Mouse (Mus musculus) neural tube, embryonic 10.5 days (tissue): ENCODE results near the gene Ankrd13c.

Experiments
- DNase-seq: peaks from one replicate; pipeline ENCODE4 v3.0.0-alpha.2; 2017; ENCODE audit warnings: low spot score; ENCODE audit errors: extremely low spot score

Ankrd13c gene

GRCm38 (mm10) chr3:157952716-157953115 is 5.7 kb downstream of the Ankrd13c start:
- DNase-seq, result no peak

GRCm38 (mm10) chr3:157955466-157955865 is 8.4 kb downstream of the Ankrd13c start:
- no peak for DNase-seq

GRCm38 (mm10) chr3:157956201-157956600 is 9.2 kb downstream of the Ankrd13c start:
- DNase-seq, result no peak

GRCm38 (mm10) chr3:157957320-157957719 is 10.3 kb downstream of the Ankrd13c start:
- DNase-seq, result no peak

- no peak for DNase-seq
Measured at GRCm38 (mm10) chr3:157971151-157971550, 24.1 kb downstream of the Ankrd13c start.

GRCm38 (mm10) chr3:157973236-157973635 is 26.2 kb downstream of the Ankrd13c start:
- DNase-seq, result no peak

- no peak for DNase-seq
Measured at GRCm38 (mm10) chr3:157979619-157980018, 32.6 kb downstream of the Ankrd13c start.

GRCm38 (mm10) chr3:157993322-157993721 is 46.3 kb downstream of the Ankrd13c start:
- DNase-seq, result no peak

GRCm38 (mm10) chr3:157995726-157996125 is 48.7 kb downstream of the Ankrd13c start:
- DNase-seq, result no peak

- DNase-seq, result no peak
Measured at GRCm38 (mm10) chr3:157998742-157999369, 51.8 kb downstream of the Ankrd13c start.

GRCm38 (mm10) chr3:158008647-158009046 is 61.6 kb downstream of the Ankrd13c start:
- no peak for DNase-seq

GRCm38 (mm10) chr3:158009762-158010320 is 62.8 kb downstream of the Ankrd13c start:
- DNase-seq, result no peak

- DNase-seq, result peak; percentile 89
Measured at GRCm38 (mm10) chr3:158031371-158031925, 84.4 kb downstream of the Ankrd13c start.

- no peak for DNase-seq
Measured at GRCm38 (mm10) chr3:158032106-158032505, 85.1 kb downstream of the Ankrd13c start.

GRCm38 (mm10) chr3:158035866-158036265 is 88.8 kb downstream of the Ankrd13c start:
- no peak for DNase-seq

- DNase-seq, result peak; percentile 95
Measured at GRCm38 (mm10) chr3:158036329-158036988, 89.4 kb downstream of the Ankrd13c start, which contains the start of the genes Srsf11 and Lrrc40. Gene Srsf11, minus strand, starts transcription at chr3:158036639. Gene Lrrc40, plus strand, starts transcription at chr3:158036662.

GRCm38 (mm10) chr3:158038106-158038505 is 91.1 kb downstream of the Ankrd13c start:
- no peak for DNase-seq

GRCm38 (mm10) chr3:158040755-158041154 is 93.7 kb downstream of the Ankrd13c start:
- no peak for DNase-seq

- DNase-seq, result no peak
Measured at GRCm38 (mm10) chr3:158049508-158049907, 102.5 kb downstream of the Ankrd13c start.
